Mouse (Mus musculus): ENCODE data around the gene Atp5d. TPM values are rescaled to one million over a fixed set of nuclear protein-coding genes. Genes with fewer than 3 reads are reported as not detected.

Atp5d gene
- polyA plus RNA-seq (2014; fragmentation: Nextera tagmentation; extraction: Ambion mirVana): 493 and 529 TPM in 2 replicates

GRCm38 (mm10) chr10:80138553-80139438, at the start of gene Atp5d:
Gene Atp5d, plus strand, starts transcription at chr10:80138632.
- H3K27ac ChIP-seq (ENCODE audit: low read depth): peak within 1 kb of the TSS; percentile 69
- ATAC-seq (ENCODE audit: insufficient read depth) (no peak), DNase-seq (peak; percentile 61)
- H3K9me3 ChIP-seq (ENCODE audit: low read depth, low read length): no peaks in the 10 kb centered on the region
- H3K4me1 ChIP-seq (ENCODE audit: insufficient read depth): peaks cover 9% of the 10 kb centered on the region; the same call in 1 of the 2 replicates
- peak within 1 kb of the TSS; percentile 69 for H3K9ac ChIP-seq
- peak within 1 kb of the TSS; percentile 67 for H3K4me3 ChIP-seq (ENCODE audit: low read depth, low read length)
- peaks cover 48% of the 10 kb centered on the region for H3K27me3 ChIP-seq (ENCODE audit: insufficient read depth, low read length)
- TF ChIP-seq CTCF (IDR thresholded peaks at IDR 0.05; ENCODE audit: low read depth): no peak
- peak within 1 kb of the TSS; percentile 98 for H3K4me2 ChIP-seq
- WGBS: under 1% methylated on average over 93 of the region's 94 CpGs
- peaks cover 5% of the 10 kb centered on the region for H3K36me3 ChIP-seq (ENCODE audit: insufficient read depth)

GRCm38 (mm10) chr10:80089146-80089545, 49.3 kb upstream of the Atp5d start:
- peak; percentile 30 for TF ChIP-seq CTCF (IDR thresholded peaks at IDR 0.05; ENCODE audit: low read depth)
- Histone ChIP-seq H3K4me3 (ENCODE audit: low read depth, low read length) (no peak overlapping the region), H3K4me2 (no peak overlapping the region), H3K9ac (no peak overlapping the region), H3K27ac (ENCODE audit: low read depth) (no peak overlapping the region), H3K27me3 (ENCODE audit: insufficient read depth, low read length) (no peaks in the 10 kb centered on the region), H3K36me3 (ENCODE audit: insufficient read depth) (peaks cover 8% of the 10 kb centered on the region; the same call in 1 of the 2 replicates), H3K9me3 (ENCODE audit: low read depth, low read length) (no peaks in the 10 kb centered on the region), H3K4me1 (ENCODE audit: insufficient read depth) (peaks cover 5% of the 10 kb centered on the region)
- ATAC-seq (ENCODE audit: insufficient read depth): no peak
- 46% methylated on average over 4 of the region's 4 CpGs for WGBS
- no peak for DNase-seq

GRCm38 (mm10) chr10:80091527-80091926, 46.9 kb upstream of the Atp5d start:
- H3K36me3 ChIP-seq (ENCODE audit: insufficient read depth): 0 out of 2 replicates have a peak, but pooled peaks cover 3% of the 10 kb centered on the region
- TF ChIP-seq CTCF (IDR thresholded peaks at IDR 0.05; ENCODE audit: low read depth): no peak
- no peaks in the 10 kb centered on the region for H3K27me3 ChIP-seq (ENCODE audit: insufficient read depth, low read length)
- no peak overlapping the region for H3K27ac ChIP-seq (ENCODE audit: low read depth)
- DNase-seq (no peak), ATAC-seq (ENCODE audit: insufficient read depth) (no peak)
- H3K4me1 ChIP-seq (ENCODE audit: insufficient read depth): peaks cover 4% of the 10 kb centered on the region
- H3K9me3 ChIP-seq (ENCODE audit: low read depth, low read length): no peaks in the 10 kb centered on the region
- no peak overlapping the region for H3K9ac ChIP-seq
- WGBS: 75% methylated on average over 6 of the region's 6 CpGs
- no peak overlapping the region for H3K4me3 ChIP-seq (ENCODE audit: low read depth, low read length)
- H3K4me2 ChIP-seq: no peak overlapping the region

DNA sequence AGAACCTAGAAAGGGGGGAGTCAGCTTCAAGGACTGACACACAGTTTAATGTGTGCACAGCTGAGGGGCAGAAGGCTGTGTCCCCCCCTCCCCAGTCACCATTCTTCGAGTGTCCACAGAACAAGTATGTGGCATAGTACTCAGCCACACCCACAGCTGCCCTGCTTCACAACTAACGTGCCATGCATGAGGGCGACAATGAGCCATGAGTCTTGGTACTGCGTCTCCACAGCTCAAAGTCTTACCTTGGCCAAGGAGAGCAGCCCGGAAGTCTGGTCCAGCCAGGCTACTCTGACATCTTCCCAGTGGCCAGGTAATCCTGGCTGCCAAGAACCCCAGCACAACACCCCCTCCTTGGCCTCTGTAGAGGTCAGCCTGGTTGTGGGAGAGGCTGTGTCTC, 45.7 kb upstream of the Atp5d start:
- Histone ChIP-seq H3K9me3 (ENCODE audit: low read depth, low read length) (no peaks in the 10 kb centered on the region), H3K27ac (ENCODE audit: low read depth) (0 out of 2 replicates have a peak overlapping the region, but pooled peaks have one; percentile 12), H3K4me2 (no peak overlapping the region), H3K27me3 (ENCODE audit: insufficient read depth, low read length) (no peaks in the 10 kb centered on the region), H3K4me1 (ENCODE audit: insufficient read depth) (peaks cover 9% of the 10 kb centered on the region), H3K4me3 (ENCODE audit: low read depth, low read length) (no peak overlapping the region), H3K36me3 (ENCODE audit: insufficient read depth) (0 out of 2 replicates have a peak, but pooled peaks cover 3% of the 10 kb centered on the region), H3K9ac (no peak overlapping the region; the same call in 1 of the 2 replicates)
- 67% methylated on average over 5 of the region's 5 CpGs for WGBS
- no peak for TF ChIP-seq CTCF (IDR thresholded peaks at IDR 0.05; ENCODE audit: low read depth)
- ATAC-seq (ENCODE audit: insufficient read depth): 0 out of 2 replicates have a peak, but pooled peaks have one; percentile 25
- DNase-seq: no peak

- no peak overlapping the region for H3K9ac ChIP-seq
- H3K36me3 ChIP-seq (ENCODE audit: insufficient read depth): 0 out of 2 replicates have a peak, but pooled peaks cover 3% of the 10 kb centered on the region
- no peak overlapping the region for H3K27ac ChIP-seq (ENCODE audit: low read depth)
- no peak overlapping the region for H3K4me3 ChIP-seq (ENCODE audit: low read depth, low read length)
- peaks cover 9% of the 10 kb centered on the region for H3K4me1 ChIP-seq (ENCODE audit: insufficient read depth)
- DNase-seq: no peak
- no peaks in the 10 kb centered on the region for H3K9me3 ChIP-seq (ENCODE audit: low read depth, low read length)
- 92% methylated on average over 6 of the region's 6 CpGs for WGBS
- no peak for ATAC-seq (ENCODE audit: insufficient read depth)
- no peaks in the 10 kb centered on the region for H3K27me3 ChIP-seq (ENCODE audit: insufficient read depth, low read length)
- TF ChIP-seq CTCF (IDR thresholded peaks at IDR 0.05; ENCODE audit: low read depth): no peak
- H3K4me2 ChIP-seq: no peak overlapping the region
Observed at GRCm38 (mm10) chr10:80094085-80094484, 44.3 kb upstream of the Atp5d start.

- Histone ChIP-seq H3K4me2 (no peak overlapping the region), H3K27ac (ENCODE audit: low read depth) (no peak overlapping the region), H3K27me3 (ENCODE audit: insufficient read depth, low read length) (no peaks in the 10 kb centered on the region), H3K9me3 (ENCODE audit: low read depth, low read length) (no peaks in the 10 kb centered on the region), H3K9ac (no peak overlapping the region), H3K4me1 (ENCODE audit: insufficient read depth) (peaks cover 9% of the 10 kb centered on the region), H3K4me3 (ENCODE audit: low read depth, low read length) (no peak overlapping the region), H3K36me3 (ENCODE audit: insufficient read depth) (0 out of 2 replicates have a peak, but pooled peaks cover 3% of the 10 kb centered on the region)
- WGBS: 68% methylated on average over 3 of the region's 3 CpGs
- TF ChIP-seq CTCF (IDR thresholded peaks at IDR 0.05; ENCODE audit: low read depth): no peak
- ATAC-seq (ENCODE audit: insufficient read depth) (no peak), DNase-seq (no peak)
Observed at GRCm38 (mm10) chr10:80094684-80095083, 43.7 kb upstream of the Atp5d start.

DNA sequence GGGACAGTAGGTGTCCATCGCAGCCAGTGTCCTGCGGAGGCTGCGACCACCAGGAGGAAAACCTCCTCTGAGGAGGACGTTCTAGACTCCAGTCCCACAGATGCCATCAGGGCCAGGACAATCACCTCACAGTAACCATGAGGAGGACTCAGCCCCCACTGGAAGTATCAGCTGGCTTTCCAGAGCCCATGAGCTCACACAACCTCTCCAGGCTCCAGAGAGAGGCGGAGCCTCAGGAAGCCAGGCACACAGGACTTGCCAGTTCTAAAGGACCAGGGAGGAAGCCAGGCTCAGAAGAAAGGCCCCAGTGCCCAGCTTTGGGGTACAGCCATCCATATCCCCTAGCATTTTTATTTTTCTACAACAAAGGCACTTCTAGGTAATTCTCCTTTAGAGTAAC, 42.9 kb upstream of the Atp5d start:
- ATAC-seq (ENCODE audit: insufficient read depth) (no peak), DNase-seq (peak; percentile 58)
- no peaks in the 10 kb centered on the region for H3K9me3 ChIP-seq (ENCODE audit: low read depth, low read length)
- no peak overlapping the region for H3K4me3 ChIP-seq (ENCODE audit: low read depth, low read length)
- no peak overlapping the region for H3K4me2 ChIP-seq
- H3K9ac ChIP-seq: no peak overlapping the region; the same call in 1 of the 2 replicates
- no peaks in the 10 kb centered on the region for H3K27me3 ChIP-seq (ENCODE audit: insufficient read depth, low read length)
- H3K27ac ChIP-seq (ENCODE audit: low read depth): peak overlapping the region; percentile 42; the same call in 1 of the 2 replicates
- WGBS: 72% methylated on average over 5 of the region's 5 CpGs
- no peak for TF ChIP-seq CTCF (IDR thresholded peaks at IDR 0.05; ENCODE audit: low read depth)
- peaks cover 9% of the 10 kb centered on the region for H3K4me1 ChIP-seq (ENCODE audit: insufficient read depth)
- H3K36me3 ChIP-seq (ENCODE audit: insufficient read depth): 0 out of 2 replicates have a peak, but pooled peaks cover 3% of the 10 kb centered on the region
